Mouse (Mus musculus) midbrain, embryonic 10.5 days (tissue): Measurements from ENCODE around the gene Gm44973. TPM values are rescaled to one million over a fixed set of nuclear protein-coding genes. Genes with fewer than 3 reads are reported as not detected.

ENCODE experiments used
- DNase-seq: peaks from one replicate; pipeline ENCODE4 v3.0.0-alpha.2; 2017; ENCODE audit warnings: low spot score
- H3K27ac ChIP-seq: fragments of 300-500 bp; sonication (generic); replicated peaks from 2 replicates; pipeline ENCODE4 v1.5.1; 2016; ENCODE audit warnings: mild to moderate bottlenecking
- H3K27me3 ChIP-seq: fragments of 300-500 bp; sonication (generic); 2 replicates; pipeline ENCODE4 v1.6.1; 2016; ENCODE audit warnings: low read depth, mild to moderate bottlenecking; ENCODE audit not compliant: poor library complexity, severe bottlenecking
- H3K36me3 ChIP-seq: fragments of 300-500 bp; sonication (generic); 2 replicates; pipeline ENCODE4 v1.6.1; 2016; ENCODE audit warnings: mild to moderate bottlenecking, moderate library complexity
- H3K4me1 ChIP-seq: fragments of 300-500 bp; sonication (generic); 2 replicates; pipeline ENCODE4 v1.6.1; 2016
- H3K4me3 ChIP-seq: fragments of 300-500 bp; sonication (generic); 2 replicates; pipeline ENCODE4 v1.5.1; 2016; ENCODE audit warnings: mild to moderate bottlenecking, moderate library complexity
- H3K9me3 ChIP-seq: fragments of 300-500 bp; sonication (generic); replicated peaks from 2 replicates; pipeline ENCODE4 v1.6.1; 2016; ENCODE audit warnings: mild to moderate bottlenecking
- WGBS: fragments of 180-500 bp; shearing (Covaris S2); methylation state at CpG from one replicate; pipeline ENCODE4 v1.1.7; 2016; 5-methylcytosine and 5-hydroxymethylcytosine counted together
- polyA plus RNA-seq: library from polyadenylated mRNA; unstranded; fragments of >200 nt; fragmentation: Nextera tagmentation; extraction: Ambion mirVana; gene quantifications from 2 replicates; pipeline ENCODE4 v1.2.1, GENCODE M21; 2016

The Gm44973 gene
- polyA plus RNA-seq, 1 experiment from 2014 or later, result 1.2 TPM

GRCm38 (mm10) chr7:5038109-5038732 is 22.9 kb downstream of the Gm44973 start, which contains the start of gene Zfp784:
Zfp784 (minus strand) TSS chr7:5038446.
- WGBS, result under 1% methylated on average over 48 of the region's 48 CpGs
- peak within 1 kb of the TSS; percentile 64 for H3K4me3 ChIP-seq

GRCm38 (mm10) chr7:5038940-5039339 is 23.6 kb downstream of the Gm44973 start:
- Histone ChIP-seq H3K27me3 (no peaks in the 10 kb centered on the region), H3K4me3 (peak overlapping the region; percentile 64), H3K4me1 (peaks cover 21% of the 10 kb centered on the region), H3K9me3 (peaks cover 7% of the 10 kb centered on the region; the same call in 1 of the 2 replicates), H3K27ac (peak overlapping the region; percentile 94), H3K36me3 (peaks cover 42% of the 10 kb centered on the region)
- WGBS, result 46% methylated on average over 5 of the region's 5 CpGs
- no peak for DNase-seq

More at GRCm38 (mm10) chr7:5038109-5038732, 22.9 kb downstream of the Gm44973 start, which contains the start of gene Zfp784:
- peak; percentile 93 for DNase-seq
- Histone ChIP-seq H3K9me3 (peaks cover 7% of the 10 kb centered on the region; the same call in 1 of the 2 replicates), H3K27ac (peak within 1 kb of the TSS; percentile 94), H3K4me1 (peaks cover 21% of the 10 kb centered on the region), H3K36me3 (peaks cover 49% of the 10 kb centered on the region), H3K27me3 (no peaks in the 10 kb centered on the region)

- DNase-seq, result no peak
- Histone ChIP-seq H3K36me3 (peaks cover 16% of the 10 kb centered on the region), H3K4me1 (no peaks in the 10 kb centered on the region), H3K27me3 (0 out of 2 replicates have a peak, but pooled peaks cover 3% of the 10 kb centered on the region), H3K9me3 (no peaks in the 10 kb centered on the region), H3K4me3 (no peak overlapping the region), H3K27ac (no peak overlapping the region)
- 75% methylated on average over 2 of the region's 2 CpGs for WGBS
These were observed 29.7 kb downstream of the Gm44973 start for GRCm38 (mm10) chr7:5044981-5045380.

- H3K27ac ChIP-seq, result no peak overlapping the region
- H3K4me3 ChIP-seq, result no peak overlapping the region
- WGBS, result 77% methylated on average over 2 of the region's 2 CpGs
- peaks cover 9% of the 10 kb centered on the region for H3K4me1 ChIP-seq
- no peaks in the 10 kb centered on the region for H3K9me3 ChIP-seq
- no peak for DNase-seq
- H3K36me3 ChIP-seq, result peaks cover 6% of the 10 kb centered on the region
- H3K27me3 ChIP-seq, result peaks cover 9% of the 10 kb centered on the region
These were observed 30.8 kb downstream of the Gm44973 start for GRCm38 (mm10) chr7:5046112-5046511.

- Histone ChIP-seq H3K36me3 (no peaks in the 10 kb centered on the region), H3K27ac (no peak overlapping the region), H3K4me3 (no peak overlapping the region), H3K27me3 (peaks cover 17% of the 10 kb centered on the region), H3K4me1 (peaks cover 18% of the 10 kb centered on the region), H3K9me3 (no peaks in the 10 kb centered on the region)
- 36% methylated on average over 2 of the region's 2 CpGs for WGBS
- DNase-seq, result no peak
These were observed 32.0 kb downstream of the Gm44973 start for GRCm38 (mm10) chr7:5047313-5047712.

- Histone ChIP-seq H3K36me3 (no peaks in the 10 kb centered on the region), H3K9me3 (no peaks in the 10 kb centered on the region), H3K4me1 (peaks cover 42% of the 10 kb centered on the region), H3K27ac (peak within 1 kb of the TSS; percentile 92), H3K27me3 (peaks cover 59% of the 10 kb centered on the region), H3K4me3 (peak within 1 kb of the TSS; percentile 88)
- DNase-seq, result peak; percentile 86
- 1% methylated on average over 65 of the region's 65 CpGs for WGBS
These were observed 36.2 kb downstream of the Gm44973 start, which contains the start of gene Zfp580 for GRCm38 (mm10) chr7:5051193-5052192. Zfp580 (plus strand) TSS chr7:5051538.

GRCm38 (mm10) chr7:5052438-5052837 is 37.1 kb downstream of the Gm44973 start:
- no peak for DNase-seq
- WGBS, result 3% methylated on average over 12 of the region's 12 CpGs
- Histone ChIP-seq H3K4me3 (peak overlapping the region; percentile 88), H3K27me3 (peaks cover 68% of the 10 kb centered on the region), H3K27ac (0 out of 2 replicates have a peak overlapping the region, but pooled peaks have one; percentile 23), H3K36me3 (no peaks in the 10 kb centered on the region), H3K4me1 (peaks cover 52% of the 10 kb centered on the region), H3K9me3 (no peaks in the 10 kb centered on the region)

- Histone ChIP-seq H3K4me1 (peaks cover 56% of the 10 kb centered on the region), H3K27me3 (peaks cover 73% of the 10 kb centered on the region), H3K4me3 (peak overlapping the region; percentile 88), H3K27ac (peak overlapping the region; percentile 23; the same call in 1 of the 2 replicates), H3K9me3 (no peaks in the 10 kb centered on the region), H3K36me3 (no peaks in the 10 kb centered on the region)
- peak; percentile 39 for DNase-seq
- 4% methylated on average over 44 of the region's 45 CpGs for WGBS
These were observed 37.6 kb downstream of the Gm44973 start for GRCm38 (mm10) chr7:5052931-5053343.

GRCm38 (mm10) chr7:5053456-5054179 is 38.3 kb downstream of the Gm44973 start:
- peaks cover 80% of the 10 kb centered on the region for H3K27me3 ChIP-seq
- H3K9me3 ChIP-seq, result no peaks in the 10 kb centered on the region
- WGBS, result 8% methylated on average over 32 of the region's 32 CpGs
- DNase-seq, result peak; percentile 45
- H3K4me1 ChIP-seq, result peaks cover 56% of the 10 kb centered on the region
- no peak overlapping the region for H3K27ac ChIP-seq
- peak overlapping the region; percentile 88 for H3K4me3 ChIP-seq
- no peaks in the 10 kb centered on the region for H3K36me3 ChIP-seq

GRCm38 (mm10) chr7:5056651-5057263 is 41.5 kb downstream of the Gm44973 start:
- Histone ChIP-seq H3K9me3 (no peaks in the 10 kb centered on the region), H3K27me3 (peaks cover 79% of the 10 kb centered on the region), H3K27ac (peak overlapping the region; percentile 77), H3K4me3 (peak overlapping the region; percentile 58), H3K4me1 (peaks cover 59% of the 10 kb centered on the region), H3K36me3 (no peaks in the 10 kb centered on the region)
- peak; percentile 38 for DNase-seq
- 3% methylated on average over 55 of the region's 55 CpGs for WGBS

- no peak for DNase-seq
- peaks cover 53% of the 10 kb centered on the region for H3K4me1 ChIP-seq
These were observed 42.1 kb downstream of the Gm44973 start for GRCm38 (mm10) chr7:5057381-5057780.

More at GRCm38 (mm10) chr7:5057381-5057780, 42.1 kb downstream of the Gm44973 start:
- peak overlapping the region; percentile 58 for H3K4me3 ChIP-seq
- WGBS, result 33% methylated on average over 8 of the region's 8 CpGs
- H3K36me3 ChIP-seq, result no peaks in the 10 kb centered on the region
- no peaks in the 10 kb centered on the region for H3K9me3 ChIP-seq
- no peak overlapping the region for H3K27ac ChIP-seq
- H3K27me3 ChIP-seq, result peaks cover 73% of the 10 kb centered on the region
